Mouse (Mus musculus): ENCODE data around the gene Tpra1. TPM values are rescaled to one million over a fixed set of nuclear protein-coding genes. Genes with fewer than 3 reads are reported as not detected.

Gene Tpra1
- polyA plus RNA-seq, 1 experiment from 2014 or later, result 90.6 TPM

- ATAC-seq (ENCODE audit: insufficient number of reproducible peaks, insufficient read depth, low FRiP score, low TSS enrichment), result no peak
- peaks cover 35% of the 10 kb centered on the region for H3K36me3 ChIP-seq
- no peak overlapping the region for H3K27ac ChIP-seq
- no peak overlapping the region for H3K4me3 ChIP-seq
- H3K9ac ChIP-seq, result no peak overlapping the region
- no peaks in the 10 kb centered on the region for H3K27me3 ChIP-seq
- no peak overlapping the region for H3K4me2 ChIP-seq (replicated peaks)
- H3K4me1 ChIP-seq, result no peaks in the 10 kb centered on the region
- no peaks in the 10 kb centered on the region for H3K9me3 ChIP-seq
Measured at GRCm38 (mm10) chr6:88913440-88913839, 11.4 kb downstream of the Tpra1 start.

- H3K9ac ChIP-seq, result no peak overlapping the region
- 82% methylated on average over 5 of the region's 5 CpGs for WGBS
- no peaks in the 10 kb centered on the region for H3K27me3 ChIP-seq
- H3K27ac ChIP-seq, result no peak overlapping the region
- H3K4me1 ChIP-seq, result no peaks in the 10 kb centered on the region
- H3K36me3 ChIP-seq, result peaks cover 27% of the 10 kb centered on the region
- H3K4me3 ChIP-seq, result no peak overlapping the region
- H3K9me3 ChIP-seq, result no peaks in the 10 kb centered on the region
- ATAC-seq (ENCODE audit: insufficient number of reproducible peaks, insufficient read depth, low FRiP score, low TSS enrichment), result no peak
- H3K4me2 ChIP-seq (replicated peaks), result no peak overlapping the region
Measured at GRCm38 (mm10) chr6:88914799-88915198, 12.7 kb downstream of the Tpra1 start.

- no peak overlapping the region for H3K9ac ChIP-seq
- 84% methylated on average over 4 of the region's 4 CpGs for WGBS
Measured at GRCm38 (mm10) chr6:88915510-88915909, 13.5 kb downstream of the Tpra1 start.

GRCm38 (mm10) chr6:88916153-88916552 lies 14.1 kb downstream of the Tpra1 start:
- no peaks in the 10 kb centered on the region for H3K9me3 ChIP-seq
- no peak for ATAC-seq (ENCODE audit: insufficient number of reproducible peaks, insufficient read depth, low FRiP score, low TSS enrichment)
- WGBS, result 45% methylated on average over 1 of the region's 1 CpGs
- H3K4me3 ChIP-seq, result no peak overlapping the region
- H3K27ac ChIP-seq, result no peak overlapping the region
- H3K27me3 ChIP-seq, result no peaks in the 10 kb centered on the region
- no peaks in the 10 kb centered on the region for H3K4me1 ChIP-seq
- H3K9ac ChIP-seq, result no peak overlapping the region
- H3K36me3 ChIP-seq, result peaks cover 13% of the 10 kb centered on the region
- H3K4me2 ChIP-seq (replicated peaks), result no peak overlapping the region

More at GRCm38 (mm10) chr6:88915510-88915909, 13.5 kb downstream of the Tpra1 start:
- H3K4me3 ChIP-seq, result no peak overlapping the region
- H3K36me3 ChIP-seq, result peaks cover 20% of the 10 kb centered on the region
- no peak overlapping the region for H3K27ac ChIP-seq
- no peak for ATAC-seq (ENCODE audit: insufficient number of reproducible peaks, insufficient read depth, low FRiP score, low TSS enrichment)
- no peak overlapping the region for H3K4me2 ChIP-seq (replicated peaks)
- no peaks in the 10 kb centered on the region for H3K9me3 ChIP-seq
- H3K4me1 ChIP-seq, result no peaks in the 10 kb centered on the region
- no peaks in the 10 kb centered on the region for H3K27me3 ChIP-seq

GRCm38 (mm10) chr6:88918802-88919201 lies 16.8 kb downstream of the Tpra1 start:
- Histone ChIP-seq H3K9me3 (no peaks in the 10 kb centered on the region), H3K9ac (no peak overlapping the region), H3K4me2 (replicated peaks) (no peak overlapping the region), H3K27me3 (no peaks in the 10 kb centered on the region), H3K27ac (no peak overlapping the region), H3K36me3 (no peaks in the 10 kb centered on the region), H3K4me1 (no peaks in the 10 kb centered on the region), H3K4me3 (no peak overlapping the region)
- 80% methylated on average over 8 of the region's 8 CpGs for WGBS
- no peak for ATAC-seq (ENCODE audit: insufficient number of reproducible peaks, insufficient read depth, low FRiP score, low TSS enrichment)

GRCm38 (mm10) chr6:88924502-88925275 lies 22.6 kb downstream of the Tpra1 start:
- H3K9me3 ChIP-seq, result no peaks in the 10 kb centered on the region

GRCm38 (mm10) chr6:88925640-88926205 lies 23.7 kb downstream of the Tpra1 start:
- Histone ChIP-seq H3K9me3 (no peaks in the 10 kb centered on the region), H3K27me3 (no peaks in the 10 kb centered on the region), H3K4me1 (peaks cover 26% of the 10 kb centered on the region), H3K9ac (no peak overlapping the region), H3K27ac (peak overlapping the region; percentile 89), H3K4me3 (no peak overlapping the region), H3K4me2 (replicated peaks) (no peak overlapping the region), H3K36me3 (no peaks in the 10 kb centered on the region)
- ATAC-seq (ENCODE audit: insufficient number of reproducible peaks, insufficient read depth, low FRiP score, low TSS enrichment), result peak; percentile 54
- 11% methylated on average over 4 of the region's 4 CpGs for WGBS

More at GRCm38 (mm10) chr6:88924502-88925275, 22.6 kb downstream of the Tpra1 start:
- Histone ChIP-seq H3K36me3 (no peaks in the 10 kb centered on the region), H3K27ac (peak overlapping the region; percentile 89), H3K27me3 (no peaks in the 10 kb centered on the region), H3K4me1 (peaks cover 26% of the 10 kb centered on the region), H3K9ac (no peak overlapping the region), H3K4me2 (replicated peaks) (no peak overlapping the region), H3K4me3 (no peak overlapping the region)
- ATAC-seq (ENCODE audit: insufficient number of reproducible peaks, insufficient read depth, low FRiP score, low TSS enrichment), result peak; percentile 29; the same call in 1 of the 2 replicates
- WGBS, result 2% methylated on average over 5 of the region's 5 CpGs

GRCm38 (mm10) chr6:88926870-88927269 lies 24.8 kb downstream of the Tpra1 start:
- Histone ChIP-seq H3K27me3 (no peaks in the 10 kb centered on the region), H3K9me3 (no peaks in the 10 kb centered on the region), H3K4me2 (replicated peaks) (no peak overlapping the region), H3K4me3 (no peak overlapping the region), H3K36me3 (no peaks in the 10 kb centered on the region), H3K9ac (no peak overlapping the region), H3K4me1 (peaks cover 26% of the 10 kb centered on the region), H3K27ac (0 out of 2 replicates have a peak overlapping the region, but pooled peaks have one; percentile 8)
- no peak for ATAC-seq (ENCODE audit: insufficient number of reproducible peaks, insufficient read depth, low FRiP score, low TSS enrichment)
- WGBS, result 61% methylated on average over 3 of the region's 3 CpGs

- Histone ChIP-seq H3K9ac (no peak overlapping the region), H3K4me1 (peaks cover 26% of the 10 kb centered on the region), H3K4me3 (no peak overlapping the region), H3K9me3 (no peaks in the 10 kb centered on the region), H3K36me3 (no peaks in the 10 kb centered on the region), H3K27me3 (no peaks in the 10 kb centered on the region), H3K27ac (no peak overlapping the region), H3K4me2 (replicated peaks) (no peak overlapping the region)
- whole genome bisulfite sequencing, result 13% methylated on average over 2 of the region's 2 CpGs
- ATAC-seq (ENCODE audit: insufficient number of reproducible peaks, insufficient read depth, low FRiP score, low TSS enrichment), result no peak
Measured at GRCm38 (mm10) chr6:88927595-88927994, 25.5 kb downstream of the Tpra1 start.

GRCm38 (mm10) chr6:88928026-88928425 lies 26.0 kb downstream of the Tpra1 start:
- H3K4me1 ChIP-seq, result peaks cover 26% of the 10 kb centered on the region
- WGBS, result 94% methylated on average over 1 of the region's 1 CpGs

GRCm38 (mm10) chr6:88928576-88928975 lies 26.5 kb downstream of the Tpra1 start:
- H3K36me3 ChIP-seq, result no peaks in the 10 kb centered on the region
- H3K9me3 ChIP-seq, result no peaks in the 10 kb centered on the region
- H3K4me2 ChIP-seq (replicated peaks), result no peak overlapping the region
- no peak overlapping the region for H3K4me3 ChIP-seq
- no peak overlapping the region for H3K9ac ChIP-seq
- no peak for ATAC-seq (ENCODE audit: insufficient number of reproducible peaks, insufficient read depth, low FRiP score, low TSS enrichment)
- no peak overlapping the region for H3K27ac ChIP-seq
- H3K4me1 ChIP-seq, result peaks cover 26% of the 10 kb centered on the region
- 80% methylated on average over 5 of the region's 5 CpGs for WGBS
- no peaks in the 10 kb centered on the region for H3K27me3 ChIP-seq

More at GRCm38 (mm10) chr6:88928026-88928425, 26.0 kb downstream of the Tpra1 start:
- Histone ChIP-seq H3K27ac (no peak overlapping the region), H3K4me2 (replicated peaks) (no peak overlapping the region), H3K27me3 (no peaks in the 10 kb centered on the region), H3K9me3 (no peaks in the 10 kb centered on the region), H3K4me3 (no peak overlapping the region), H3K36me3 (no peaks in the 10 kb centered on the region), H3K9ac (no peak overlapping the region)
- ATAC-seq (ENCODE audit: insufficient number of reproducible peaks, insufficient read depth, low FRiP score, low TSS enrichment), result no peak

GRCm38 (mm10) chr6:88929451-88929850 lies 27.4 kb downstream of the Tpra1 start:
- Histone ChIP-seq H3K4me2 (replicated peaks) (no peak overlapping the region), H3K9ac (no peak overlapping the region), H3K36me3 (no peaks in the 10 kb centered on the region), H3K9me3 (no peaks in the 10 kb centered on the region), H3K27me3 (no peaks in the 10 kb centered on the region), H3K4me3 (no peak overlapping the region), H3K4me1 (peaks cover 21% of the 10 kb centered on the region), H3K27ac (no peak overlapping the region)
- WGBS, result 49% methylated on average over 6 of the region's 6 CpGs
- no peak for ATAC-seq (ENCODE audit: insufficient number of reproducible peaks, insufficient read depth, low FRiP score, low TSS enrichment)

Data from embryonic facial prominence, embryonic 12.5 days (tissue).